8 mouse cellular contexts compared by ENCODE assay signal in genomic region chr15:94404071-94404545, GRCm38 (mm10).
DNase-seq lines count a peak whose midpoint lies in the region; ATAC-seq lines count a peak whose summit lies in the region.

No protein-coding gene starts in this region.

- peak overlapping the region; percentile 98 for H3K4me2 ChIP-seq in hindbrain, embryonic 14.5 days (replicated peaks)

- H3K9ac ChIP-seq in hindbrain, embryonic 14.5 days: peak overlapping the region; percentile 71

- no peaks in the 10 kb centered on the region for H3K36me3 ChIP-seq in hindbrain, embryonic 14.5 days (replicated peaks; ENCODE audit: control insufficient read depth, insufficient read depth)

- H3K9me3 ChIP-seq in hindbrain, embryonic 14.5 days (ENCODE audit: control insufficient read depth, low read length): no peaks in the 10 kb centered on the region

- peak; percentile 86 to 93 for DNase-seq in adrenal gland, adult (ENCODE audit: inconsistent age in 2 of 2, low spot score in 1 of 2)
- peak; percentile 71 to 82 for DNase-seq in cerebellum, postnatal 36 days
- peak; percentile 69 for DNase-seq in gastrocnemius, adult 18-20 months (ENCODE audit: low spot score)
- peak; percentile 86 for DNase-seq in hindbrain, embryonic 14.5 days (ENCODE audit: low spot score)
- peak; percentile 92 for DNase-seq in layer of hippocampus, postnatal 36 days
- DNase-seq in lung, postnatal 4 days: peak; percentile 76 to 87
- peak; percentile 76 to 79 for DNase-seq in right cerebral cortex, postnatal 36 days (ENCODE audit: low spot score in 2 of 2)
- no peak for DNase-seq in B cell, adult 2 months

- WGBS in hindbrain, embryonic 14.5 days: under 1% methylated on average over 55 of the region's 65 CpGs

- ATAC-seq in hindbrain, embryonic 14.5 days (ENCODE audit: low FRiP score): peak; percentile 93

- peaks cover 26% of the 10 kb centered on the region for H3K27me3 ChIP-seq in hindbrain, embryonic 14.5 days (ENCODE audit: control insufficient read depth, insufficient read depth, low read length)

- H3K4me3 ChIP-seq in hindbrain, embryonic 14.5 days (replicated peaks; ENCODE audit: low read length): peak overlapping the region; percentile 73

- no peak overlapping the region; the same call in 1 of the 2 replicates for H3K27ac ChIP-seq in hindbrain, embryonic 14.5 days

- peaks cover 13% of the 10 kb centered on the region for H3K4me1 ChIP-seq in hindbrain, embryonic 14.5 days (replicated peaks; ENCODE audit: control insufficient read depth, insufficient read depth, low read length)

Comparison
In these comparisons a context has a peak if more than half of its experiments do, and no peak if none do; other contexts are left out.
1. DNase-seq: peak in adrenal gland, adult (2 of 2), cerebellum, postnatal 36 days (2 of 2), gastrocnemius, adult 18-20 months (single experiment), hindbrain, embryonic 14.5 days (single experiment), layer of hippocampus, postnatal 36 days (2 of 2), lung, postnatal 4 days (2 of 2) and right cerebral cortex, postnatal 36 days (2 of 2); none in B cell, adult 2 months (0 of 2).